Mouse (Mus musculus): Measurements from ENCODE around the gene A630023A22Rik.

Gene A630023A22Rik

DNA sequence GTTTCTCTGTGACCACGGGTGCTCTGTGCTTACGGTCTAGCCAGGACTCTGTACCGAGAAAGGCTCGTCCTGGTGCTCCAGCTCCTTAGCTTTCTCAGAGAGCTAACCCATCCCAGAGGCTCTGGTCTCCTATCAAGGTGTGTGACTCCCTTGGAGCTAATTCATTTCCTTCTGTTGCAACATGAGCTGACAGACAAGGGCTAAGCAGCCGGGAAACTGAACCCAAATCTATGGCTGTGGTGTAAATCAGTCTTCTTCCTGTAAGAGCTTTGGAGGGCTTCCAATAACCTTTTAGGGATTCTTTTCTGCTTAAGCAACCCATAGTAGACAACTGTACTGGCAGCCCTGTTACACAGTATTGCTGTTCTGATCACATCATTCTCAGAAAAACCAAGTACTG, at the start of gene A630023A22Rik:
Gene A630023A22Rik (minus strand): TSS at position 154 of the 400 bp plus-strand sequence.
- DNase-seq (ENCODE audit: low spot score) = no peak

GRCm38 (mm10) chr14:34152342-34152741, 49.8 kb upstream of the A630023A22Rik start, which contains the start of gene Npy4r:
TSS of gene Npy4r (minus strand) at chr14:34152489.
- no peak for DNase-seq (ENCODE audit: low spot score)

DNA sequence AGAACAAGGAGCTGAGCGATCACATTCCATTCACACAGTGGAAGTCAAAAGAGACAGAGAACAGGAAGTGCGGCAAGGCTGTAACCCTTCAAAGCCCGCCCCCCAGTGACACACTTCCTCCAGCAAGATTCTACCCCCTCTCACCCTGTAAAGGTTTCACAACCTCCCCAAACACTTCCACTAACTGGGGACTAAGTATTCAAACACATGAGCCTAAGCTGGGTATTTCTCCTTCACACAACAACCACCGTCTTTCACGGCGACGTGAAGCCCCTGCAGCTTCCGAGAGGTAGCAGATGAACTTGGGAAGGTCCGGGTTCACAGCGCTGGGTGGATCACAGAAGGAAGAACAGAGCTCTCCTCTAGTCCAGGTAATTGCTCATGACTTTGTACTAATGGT, 40.4 kb upstream of the A630023A22Rik start:
- no peak for DNase-seq (ENCODE audit: low spot score)

- no peak for DNase-seq (ENCODE audit: low spot score)
Measured at GRCm38 (mm10) chr14:34142316-34142715, 39.8 kb upstream of the A630023A22Rik start.

- no peak for DNase-seq (ENCODE audit: low spot score)
Measured at GRCm38 (mm10) chr14:34139671-34140664, 37.4 kb upstream of the A630023A22Rik start.

DNA sequence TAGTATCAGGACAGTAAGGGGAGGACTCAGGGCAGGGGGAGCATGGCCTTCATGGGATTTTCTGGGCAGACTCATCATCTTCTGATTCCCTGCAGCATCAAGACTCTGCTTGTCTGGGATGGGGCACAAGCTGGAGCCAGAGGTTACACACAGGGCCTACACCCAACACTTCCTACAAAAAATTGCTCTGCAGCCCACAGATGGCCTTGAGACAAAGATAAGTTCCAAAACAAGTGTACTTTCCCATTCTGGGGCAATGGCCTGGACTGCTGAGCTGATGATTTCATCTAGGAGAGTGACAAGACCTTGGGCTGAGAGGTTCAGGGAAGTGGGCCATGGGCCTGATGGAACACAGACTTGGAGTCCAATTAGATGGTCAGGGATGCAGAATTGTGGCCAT, 32.8 kb upstream of the A630023A22Rik start:
- no peak for DNase-seq (ENCODE audit: low spot score)

DNA sequence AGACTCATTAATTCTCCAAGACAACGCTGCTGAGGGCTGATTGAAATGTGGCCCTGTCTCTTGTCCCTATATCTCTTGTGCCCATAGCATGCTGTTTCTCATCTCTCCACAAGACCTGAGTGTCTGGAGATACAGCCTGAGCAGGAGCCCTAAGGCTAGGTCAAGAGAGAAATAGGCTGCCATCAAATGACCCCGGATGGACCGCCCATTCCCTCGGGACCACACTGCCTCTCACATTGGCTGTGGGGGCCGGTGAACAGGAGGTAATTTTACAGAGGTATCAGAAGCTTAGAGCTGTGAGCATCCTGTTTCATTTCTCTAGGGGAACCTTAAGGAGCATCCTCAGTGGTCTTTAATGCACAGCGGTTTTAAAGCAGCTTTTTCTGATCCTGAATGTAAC, 28.7 kb upstream of the A630023A22Rik start:
- no peak for DNase-seq (ENCODE audit: low spot score)

GRCm38 (mm10) chr14:34121691-34122090, 19.1 kb upstream of the A630023A22Rik start:
- DNase-seq (ENCODE audit: low spot score) = no peak

GRCm38 (mm10) chr14:34120923-34121351, 18.4 kb upstream of the A630023A22Rik start:
- DNase-seq (ENCODE audit: low spot score) = no peak

DNA sequence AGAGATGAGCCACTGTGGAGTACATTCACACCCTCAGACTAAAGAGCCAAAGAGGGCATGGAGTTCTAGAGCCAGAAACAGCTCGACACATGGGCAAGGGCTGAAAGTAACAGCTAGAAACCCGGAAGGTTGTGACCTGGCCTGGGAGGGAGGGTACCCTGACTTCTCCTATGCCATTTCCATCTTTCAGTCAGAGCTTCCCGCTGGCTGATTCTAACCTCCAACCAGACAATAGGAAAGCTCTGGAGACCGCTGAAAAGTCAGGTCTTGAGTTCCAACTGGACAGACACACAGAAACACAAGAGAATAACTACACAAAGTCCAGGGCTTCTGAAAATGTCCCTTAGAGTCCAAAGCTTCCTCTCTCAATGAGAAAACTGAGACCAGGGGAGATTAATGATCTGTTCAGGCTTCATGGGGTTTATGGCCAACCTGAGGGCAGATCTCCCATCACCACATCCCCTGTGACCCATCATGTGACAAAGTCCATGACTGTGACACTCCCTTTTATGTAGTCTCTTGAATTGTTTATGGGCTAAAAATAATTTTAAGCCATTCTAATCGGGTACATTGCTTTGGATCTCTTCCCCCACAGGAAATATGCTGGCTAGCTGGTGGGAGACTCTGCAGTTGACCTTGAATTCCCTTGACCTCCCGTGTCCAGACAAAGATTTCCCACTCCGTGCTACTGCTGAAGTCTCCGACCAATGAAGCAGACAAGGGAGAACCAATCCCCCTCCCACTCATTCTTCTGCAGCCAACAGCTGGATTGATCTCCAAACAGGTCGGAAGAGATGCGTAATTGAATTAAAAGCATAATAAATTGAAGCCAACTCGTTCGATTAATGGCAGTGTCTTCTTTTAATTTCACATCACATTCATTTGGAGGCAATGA, 17.7 kb upstream of the A630023A22Rik start:
- DNase-seq (ENCODE audit: low spot score) = no peak

GRCm38 (mm10) chr14:34119046-34119723, 16.6 kb upstream of the A630023A22Rik start:
- no peak for DNase-seq (ENCODE audit: low spot score)

DNA sequence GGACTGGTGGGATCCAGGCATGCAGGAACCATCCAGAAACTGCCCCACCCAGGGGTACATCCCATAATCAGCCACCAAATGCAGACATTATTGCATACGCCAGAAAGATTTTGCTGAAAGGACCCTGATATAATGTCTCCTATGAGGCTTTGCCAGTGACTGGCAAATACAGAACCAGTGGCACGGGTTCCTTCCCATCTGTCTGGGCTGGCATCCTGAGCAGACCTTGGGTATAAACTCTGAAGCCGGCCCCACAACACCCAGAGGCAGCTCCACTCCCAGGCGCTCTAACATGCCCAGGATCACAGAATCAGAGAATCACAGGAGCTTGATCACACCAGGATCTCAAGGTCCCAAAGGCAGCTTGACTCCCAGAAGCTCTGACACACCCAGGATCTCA, 11.8 kb upstream of the A630023A22Rik start:
- no peak for DNase-seq (ENCODE audit: low spot score)

GRCm38 (mm10) chr14:34107594-34107993, 5.0 kb upstream of the A630023A22Rik start:
- DNase-seq (ENCODE audit: low spot score) = no peak

GRCm38 (mm10) chr14:34106389-34107062, 4.0 kb upstream of the A630023A22Rik start:
- DNase-seq (ENCODE audit: low spot score) = no peak

DNA sequence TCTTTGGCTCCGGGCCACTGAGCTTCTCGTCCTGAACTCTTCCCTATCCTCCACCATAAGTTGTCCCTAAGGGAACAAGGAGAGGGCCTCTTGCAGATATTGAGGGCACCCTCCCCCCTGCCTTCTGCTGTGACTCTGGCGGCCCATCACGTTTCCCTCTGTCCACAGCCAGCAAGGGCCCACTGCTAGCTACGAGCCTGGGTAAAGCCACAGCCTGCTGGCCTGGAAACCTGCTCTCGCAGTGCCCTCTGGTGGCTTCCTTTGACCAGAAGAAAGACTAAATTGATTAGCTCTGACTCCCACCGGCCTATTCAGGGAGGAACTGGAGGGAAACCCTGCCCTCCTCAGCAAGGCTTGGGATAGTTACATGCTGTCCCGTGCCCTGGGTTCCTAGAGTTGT, 2.3 kb upstream of the A630023A22Rik start:
- DNase-seq (ENCODE audit: low spot score) = no peak

DNA sequence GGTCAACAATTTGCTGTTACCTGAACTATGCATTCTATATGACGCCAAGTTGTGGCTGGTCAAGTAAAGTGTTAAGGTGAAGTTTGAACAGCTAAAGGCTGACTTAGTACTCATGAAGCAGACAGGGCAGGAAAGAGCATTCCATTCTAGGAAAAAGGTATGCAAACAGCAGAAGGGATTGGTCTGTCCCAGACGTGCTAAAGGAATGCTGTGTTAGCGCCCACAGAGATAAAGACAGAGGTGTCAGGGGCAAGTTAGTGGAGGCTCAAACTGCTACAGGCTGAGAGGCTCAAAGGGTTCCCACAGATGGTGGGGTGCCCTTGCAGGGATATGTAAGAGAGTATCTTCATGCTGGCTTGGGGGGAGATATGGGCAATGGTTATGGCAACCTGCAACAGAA, 1.3 kb upstream of the A630023A22Rik start:
- DNase-seq (ENCODE audit: low spot score) = no peak

DNA sequence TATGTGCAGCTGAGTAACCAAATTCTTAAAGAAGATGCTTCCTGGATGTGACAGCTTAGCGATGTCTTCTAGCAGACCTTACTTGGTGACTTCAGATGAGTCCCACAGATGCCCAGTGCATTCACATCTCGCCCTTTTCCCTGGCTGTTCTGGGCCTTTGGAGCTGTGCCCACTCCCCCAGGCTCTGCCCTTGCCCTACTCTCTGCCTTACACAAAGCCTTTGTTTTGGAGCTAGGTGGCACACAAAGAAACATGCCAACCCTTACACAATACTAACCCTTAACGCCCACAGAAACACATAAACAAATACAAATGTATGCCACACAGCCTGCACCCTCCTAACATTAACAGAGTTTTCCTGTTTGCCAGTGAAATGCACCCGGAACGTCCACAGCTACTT, 6.4 kb downstream of the A630023A22Rik start:
- DNase-seq (ENCODE audit: low spot score) = no peak

DNA sequence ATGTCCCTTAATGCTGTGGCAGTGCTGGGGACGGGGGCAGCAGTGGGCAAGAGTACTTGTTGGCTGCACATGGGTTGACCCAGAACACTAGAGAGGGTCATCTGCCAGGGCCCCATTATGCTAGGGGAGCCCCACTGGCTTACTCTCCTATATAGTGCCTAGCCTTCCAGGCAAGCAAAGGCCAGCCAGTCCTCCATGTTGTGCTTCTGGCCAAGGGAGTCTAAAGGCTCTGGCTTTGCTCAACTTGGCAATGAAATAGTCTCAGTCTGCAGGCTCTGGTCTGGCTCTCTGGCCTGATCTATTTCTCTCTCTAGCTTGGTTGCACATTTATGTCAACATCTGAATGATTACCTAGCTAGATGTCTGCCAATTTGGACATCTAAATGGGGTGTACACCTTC, 9.7 kb downstream of the A630023A22Rik start:
- DNase-seq (ENCODE audit: low spot score) = no peak

DNA sequence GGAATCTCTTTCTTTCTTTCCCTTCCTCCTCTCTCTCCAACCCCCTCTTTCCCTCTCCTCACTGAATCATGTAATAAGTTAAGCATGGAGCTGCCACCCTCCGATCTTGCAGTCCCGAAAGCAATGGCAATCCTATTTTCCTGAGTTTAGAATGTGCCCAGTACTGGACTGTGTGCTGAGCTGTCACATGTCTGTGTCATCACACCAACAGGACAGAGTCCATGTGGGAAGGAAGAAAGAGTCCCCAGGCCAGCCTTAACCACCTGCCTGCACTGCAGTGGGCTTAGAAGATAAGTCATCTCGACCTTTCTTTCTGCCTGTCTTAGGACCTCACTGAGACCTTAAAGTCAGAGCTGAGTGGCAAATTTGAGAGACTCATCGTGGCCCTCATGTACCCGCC, 11.1 kb downstream of the A630023A22Rik start:
- no peak for DNase-seq (ENCODE audit: low spot score)

DNA sequence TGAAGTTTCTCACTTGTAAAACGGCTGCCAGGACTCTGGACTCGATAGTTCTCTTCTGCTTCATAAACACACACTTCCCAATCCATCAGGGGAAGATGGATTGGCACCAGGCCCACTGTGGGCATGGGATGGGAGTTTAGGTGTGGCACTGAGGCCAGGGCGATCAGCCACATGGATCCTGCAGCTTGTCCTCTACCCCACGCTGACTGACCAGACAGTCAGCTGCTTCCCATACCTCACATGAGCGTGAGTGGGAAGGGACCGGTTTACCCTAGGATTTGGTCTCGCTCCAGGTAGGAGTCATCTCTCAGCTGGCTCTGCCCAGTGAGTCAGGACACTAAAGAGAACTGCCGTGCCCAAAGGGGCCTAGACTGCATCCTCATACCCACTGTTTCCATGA, 12.8 kb downstream of the A630023A22Rik start:
- no peak for DNase-seq (ENCODE audit: low spot score)

DNA sequence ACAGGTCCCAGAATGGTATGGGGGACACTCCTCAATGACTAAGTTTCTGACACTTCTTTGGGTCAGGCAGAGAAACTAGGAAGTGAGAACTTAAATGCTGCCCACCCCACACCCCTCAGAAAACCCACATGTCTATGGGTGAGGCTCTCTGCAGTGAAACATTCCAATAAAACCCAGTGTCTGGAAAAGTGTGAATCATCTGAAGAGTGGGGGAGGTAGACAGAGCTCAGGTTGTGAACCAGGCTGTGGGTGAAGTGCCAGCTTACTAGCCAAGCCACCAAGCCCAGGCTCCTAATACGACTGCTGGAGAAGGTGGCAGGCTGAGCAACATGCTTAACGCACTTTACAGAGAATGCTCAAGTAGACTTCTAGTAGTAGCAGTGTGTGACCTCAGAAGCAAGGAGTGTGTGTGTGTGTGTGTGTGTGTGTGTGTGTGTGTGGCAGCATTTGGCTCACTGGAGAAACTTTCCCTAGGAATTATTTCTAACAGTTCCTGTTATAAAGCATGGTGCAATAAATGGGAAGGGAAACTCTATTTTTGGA, 14.6 kb downstream of the A630023A22Rik start:
- DNase-seq (ENCODE audit: low spot score) = no peak

Data from layer of hippocampus, adult 9-10 months (tissue).